Mouse (Mus musculus) bone marrow, adult 2 months (tissue): ENCODE results near the gene Akr1c18.
"Not testable (repeated sequence)": the region's sequence is repeated elsewhere in the genome, so short reads cannot be mapped to it uniquely, and the experiment has no call there.

Source experiments
- CTCF ChIP-seq: fragments of 200-500 bp; IDR thresholded peaks from 2 replicates; pipeline ENCODE4 v1.5.1; 2011; ENCODE audit warnings: low read length, control low read depth; ENCODE audit not compliant: control insufficient read depth, insufficient read depth
- POLR2A ChIP-seq: fragments of 200-500 bp; IDR thresholded peaks from 2 replicates; pipeline ENCODE4 v1.6.1; 2011; ENCODE audit warnings: low read depth, mild to moderate bottlenecking, control low read depth, low read length, borderline replicate concordance; ENCODE audit not compliant: control insufficient read depth

DNA sequence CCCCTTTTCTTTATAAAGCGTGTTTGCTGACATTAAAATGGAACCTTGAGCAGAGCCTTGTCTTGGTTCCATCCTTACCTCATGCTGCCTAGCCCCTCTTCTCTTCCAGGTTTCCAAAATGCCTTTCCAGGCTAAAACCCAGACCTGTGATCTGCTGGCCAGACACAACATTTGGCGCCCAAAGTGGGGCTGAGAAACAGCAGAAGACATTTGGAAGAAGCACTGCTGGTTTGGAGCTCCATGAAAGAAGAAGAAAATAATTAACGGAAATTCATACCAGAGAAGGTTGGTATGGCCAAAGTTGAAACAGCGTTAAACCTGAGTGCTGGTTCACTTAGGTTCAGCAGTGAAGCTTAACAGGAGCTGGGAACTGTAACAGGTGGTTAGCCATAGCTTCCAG lies 30.9 kb upstream of the Akr1c18 start:
- TF ChIP-seq CTCF, POLR2A: not testable (repeated sequence)
